Mouse (Mus musculus): ENCODE measurements around the gene Myh7b. TPM values are rescaled to one million over a fixed set of nuclear protein-coding genes. Genes with fewer than 3 reads are reported as not detected.

Gene Myh7b
- polyA plus RNA-seq (2014; fragmentation: Illumina TruSeq; extraction: RNeasy Lipid Tissue Mini Kit (QIAGEN cat#74804); ENCODE audit: low read depth, low replicate concordance) = not detected

GRCm38 (mm10) chr2:155610978-155611377 lies at the start of gene Myh7b:
Gene Myh7b (plus strand): TSS chr2:155611212.

GRCm38 (mm10) chr2:155592137-155592853 lies 18.7 kb upstream of the Myh7b start, which contains the start of gene Gss:
Gene Gss (minus strand): TSS chr2:155592810.

Other genes with a start within 250 kb of the Myh7b start
- 126 TPM for gene Trp53inp2, start 230.2 kb upstream of the Myh7b start, polyA plus RNA-seq (2014; fragmentation: Illumina TruSeq; extraction: RNeasy Lipid Tissue Mini Kit (QIAGEN cat#74804); ENCODE audit: low read depth, low replicate concordance)
- 19.9 TPM for gene Ncoa6, start 137.3 kb upstream of the Myh7b start, polyA plus RNA-seq (2014; fragmentation: Illumina TruSeq; extraction: RNeasy Lipid Tissue Mini Kit (QIAGEN cat#74804); ENCODE audit: low read depth, low replicate concordance)
- gene Acss2, start 93.3 kb upstream of the Myh7b start, polyA plus RNA-seq (2014; fragmentation: Illumina TruSeq; extraction: RNeasy Lipid Tissue Mini Kit (QIAGEN cat#74804); ENCODE audit: low read depth, low replicate concordance) = 129 TPM
- gene Ggt7, start 93.0 kb upstream of the Myh7b start, polyA plus RNA-seq (2014; fragmentation: Illumina TruSeq; extraction: RNeasy Lipid Tissue Mini Kit (QIAGEN cat#74804); ENCODE audit: low read depth, low replicate concordance) = not detected
- gene Gss, start 18.4 kb upstream of the Myh7b start, polyA plus RNA-seq (2014; fragmentation: Illumina TruSeq; extraction: RNeasy Lipid Tissue Mini Kit (QIAGEN cat#74804); ENCODE audit: low read depth, low replicate concordance) = 13.4 TPM
- gene Trpc4ap, start 81.2 kb downstream of the Myh7b start, polyA plus RNA-seq (2014; fragmentation: Illumina TruSeq; extraction: RNeasy Lipid Tissue Mini Kit (QIAGEN cat#74804); ENCODE audit: low read depth, low replicate concordance) = 44.1 TPM
- 13.2 TPM for gene Edem2, start 118.3 kb downstream of the Myh7b start, polyA plus RNA-seq (2014; fragmentation: Illumina TruSeq; extraction: RNeasy Lipid Tissue Mini Kit (QIAGEN cat#74804); ENCODE audit: low read depth, low replicate concordance)
- not detected for gene Gm17581, start 124.7 kb downstream of the Myh7b start, polyA plus RNA-seq (2014; fragmentation: Illumina TruSeq; extraction: RNeasy Lipid Tissue Mini Kit (QIAGEN cat#74804); ENCODE audit: low read depth, low replicate concordance)
- 0.79 TPM for gene Procr, start 139.9 kb downstream of the Myh7b start, polyA plus RNA-seq (2014; fragmentation: Illumina TruSeq; extraction: RNeasy Lipid Tissue Mini Kit (QIAGEN cat#74804); ENCODE audit: low read depth, low replicate concordance)
- gene Mmp24, start 164.1 kb downstream of the Myh7b start, polyA plus RNA-seq (2014; fragmentation: Illumina TruSeq; extraction: RNeasy Lipid Tissue Mini Kit (QIAGEN cat#74804); ENCODE audit: low read depth, low replicate concordance) = not detected
- gene BC029722, start 208.2 kb downstream of the Myh7b start, polyA plus RNA-seq (2014; fragmentation: Illumina TruSeq; extraction: RNeasy Lipid Tissue Mini Kit (QIAGEN cat#74804); ENCODE audit: low read depth, low replicate concordance) = 6.1 TPM
- 15.9 TPM for gene Eif6, start 215.7 kb downstream of the Myh7b start, polyA plus RNA-seq (2014; fragmentation: Illumina TruSeq; extraction: RNeasy Lipid Tissue Mini Kit (QIAGEN cat#74804); ENCODE audit: low read depth, low replicate concordance)
- gene Fam83c, start 223.6 kb downstream of the Myh7b start, polyA plus RNA-seq (2014; fragmentation: Illumina TruSeq; extraction: RNeasy Lipid Tissue Mini Kit (QIAGEN cat#74804); ENCODE audit: low read depth, low replicate concordance) = not detected

All from liver, adult 10 weeks (tissue).